Mouse (Mus musculus) WW6 (cell line): ENCODE measurements around the gene Rplp1.

Experiments used
- DNase-seq: peaks from one replicate; pipeline ENCODE4 v3.0.0-alpha.2; 2013; ENCODE audit warnings: low read depth, low spot score

Rplp1 gene

GRCm38 (mm10) chr9:61877373-61878112 is 36.8 kb downstream of the Rplp1 start:
- peak; percentile 33 for DNase-seq

GRCm38 (mm10) chr9:61873325-61873724 is 41.0 kb downstream of the Rplp1 start:
- DNase-seq: no peak

GRCm38 (mm10) chr9:61872246-61872941 is 41.9 kb downstream of the Rplp1 start:
- no peak for DNase-seq

GRCm38 (mm10) chr9:61871839-61872238 is 42.5 kb downstream of the Rplp1 start:
- DNase-seq: no peak

- no peak for DNase-seq
These were observed 46.7 kb downstream of the Rplp1 start for GRCm38 (mm10) chr9:61867659-61868058.
